In genomic region chr9:65836916-65837315, GRCm38 (mm10) we compare ENCODE assay signal across 31 mouse cellular contexts. TPM values are rescaled to one million over a fixed set of nuclear protein-coding genes. Genes with fewer than 3 reads are reported as not detected.
"Had no signal": no experiment of that assay in that cellular context is flagged by ENCODE, and none has a peak within 500 bp of the region (broad histone marks: within the 10 kb centered on the region; RNA-seq: fewer than 3 reads in every experiment).

No protein-coding gene starts in this region.

- H3K4me3 ChIP-seq: embryonic facial prominence, embryonic 10.5 days; embryonic facial prominence, embryonic 12.5 days; embryonic facial prominence, embryonic 13.5 days; embryonic facial prominence, embryonic 15.5 days; erythroblast, embryonic 14.5 days; forebrain, embryonic 10.5 days; forebrain, embryonic 12.5 days; forebrain, embryonic 13.5 days; forebrain, embryonic 15.5 days; gastrocnemius, adult 2 months; heart, adult 2 months had no signal

- H3K36me3 ChIP-seq: forebrain, embryonic 15.5 days had no signal

- DNase-seq: cerebellum, adult 2 months; cerebellum, adult 8-10 months; cerebellum, adult 9-10 months; cerebellum, adult 9-11 months; cerebellum, postnatal 10 days; cerebellum, postnatal 14 days; cerebellum, postnatal 25 days; cerebellum, postnatal 36 days; embryo, embryonic 11 days; forebrain, postnatal 0 days; gastrocnemius, adult 2 months; gastrocnemius, postnatal 10 days; gastrocnemius, postnatal 14 days; gastrocnemius, postnatal 25 days; gastrocnemius, postnatal 36 days; heart, adult 11 months; heart, adult 18-20 months; heart, adult 2 months had no signal

- H3K4me1 ChIP-seq: embryonic facial prominence, embryonic 12.5 days; embryonic facial prominence, embryonic 13.5 days; embryonic facial prominence, embryonic 15.5 days had no signal

- H3K4me2 ChIP-seq: embryonic facial prominence, embryonic 12.5 days; embryonic facial prominence, embryonic 13.5 days; embryonic facial prominence, embryonic 15.5 days; forebrain, embryonic 12.5 days; forebrain, embryonic 13.5 days; forebrain, embryonic 15.5 days had no signal

- H3K27me3 ChIP-seq: embryonic facial prominence, embryonic 12.5 days; embryonic facial prominence, embryonic 13.5 days; embryonic facial prominence, embryonic 15.5 days; forebrain, embryonic 12.5 days; forebrain, embryonic 13.5 days; forebrain, embryonic 15.5 days had no signal

- H3K9me3 ChIP-seq: embryonic facial prominence, embryonic 10.5 days; embryonic facial prominence, embryonic 12.5 days; embryonic facial prominence, embryonic 13.5 days; embryonic facial prominence, embryonic 15.5 days; forebrain, embryonic 10.5 days; forebrain, embryonic 12.5 days; forebrain, embryonic 13.5 days; forebrain, embryonic 15.5 days had no signal

- ATAC-seq: forebrain, embryonic 13.5 days; forebrain, embryonic 14.5 days; forebrain, embryonic 15.5 days; forebrain, embryonic 16.5 days; forebrain, postnatal 0 days had no signal

- H3K9ac ChIP-seq: embryonic facial prominence, embryonic 12.5 days; embryonic facial prominence, embryonic 13.5 days; embryonic facial prominence, embryonic 15.5 days; forebrain, embryonic 12.5 days; forebrain, embryonic 13.5 days; forebrain, embryonic 15.5 days; forebrain, postnatal 0 days had no signal

- H3K27ac ChIP-seq: embryonic facial prominence, embryonic 10.5 days; embryonic facial prominence, embryonic 12.5 days; embryonic facial prominence, embryonic 13.5 days; embryonic facial prominence, embryonic 15.5 days; forebrain, embryonic 10.5 days; forebrain, embryonic 12.5 days; forebrain, embryonic 13.5 days; forebrain, embryonic 15.5 days; gastrocnemius, adult 2 months; heart, adult 2 months had no signal

RNA-seq across cellular contexts. Expression of gene Pclaf, which starts 53.1 kb away (rescaled TPM):
- total RNA-seq: gastrocnemius, adult 18-20 months; gastrocnemius, adult 2 months; gastrocnemius, adult 8-10 months had no signal
